Mouse (Mus musculus) embryonic stem cell, embryonic (primary cell): ENCODE results near the gene Ppfibp1.

Experiments
- CTCF ChIA-PET, 4 experiments: fragments of 300-600 bp in 2 of 4; fragments of 350-600 bp in 2 of 4; sonication (Branson Sonifier 250); formaldehyde crosslinking; loops; one replicate each; lab custom pipeline; 2022; ENCODE audit warnings: inconsistent platforms in 2 of 4; lab: Charles Lee
- POLR2A ChIA-PET, 4 experiments: fragments of 300-600 bp in 2 of 4; fragments of 350-600 bp in 2 of 4; sonication (Branson Sonifier 250); formaldehyde crosslinking; loops; one replicate each; lab custom pipeline; 2022; ENCODE audit warnings: antibody characterized with exemption in 4 of 4, inconsistent platforms in 1 of 4; lab: Charles Lee

Ppfibp1 gene

DNA sequence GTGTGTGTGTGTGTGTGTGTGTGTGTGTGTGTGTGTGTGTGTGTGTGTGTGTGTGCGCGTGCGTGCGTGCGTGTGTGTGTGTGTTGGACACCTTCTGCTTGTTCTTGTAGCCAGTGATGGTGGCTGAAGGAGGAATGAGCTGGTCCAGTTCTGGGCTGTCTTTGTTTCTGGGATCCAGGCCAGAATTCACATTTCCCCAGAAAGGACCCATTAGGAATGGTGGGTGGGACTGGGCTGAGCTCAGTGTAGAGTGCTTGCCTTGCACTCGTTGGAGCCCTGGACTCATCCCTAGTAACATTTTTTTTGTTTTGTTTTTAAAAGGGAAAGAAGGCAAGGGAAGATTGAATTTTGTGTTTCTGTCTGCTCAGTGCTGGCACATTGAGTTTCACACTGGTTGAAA lies 47.7 kb downstream of the Ppfibp1 start:
- CTCF ChIA-PET = interaction anchor here in 1 of 4 experiments (0.6 kb wide), 1 partner anchor 72 kb away, joined by 4 read pairs; no protein-coding TSS in a partner anchor
- POLR2A ChIA-PET = interaction anchor here in 2 of 4 experiments (0.6 to 1.0 kb wide), 2 partner anchors 47 to 48 kb away, joined by 3 to 4 read pairs; partner anchors contain the start of gene Ppfibp1 (in 1 of the 2)

DNA sequence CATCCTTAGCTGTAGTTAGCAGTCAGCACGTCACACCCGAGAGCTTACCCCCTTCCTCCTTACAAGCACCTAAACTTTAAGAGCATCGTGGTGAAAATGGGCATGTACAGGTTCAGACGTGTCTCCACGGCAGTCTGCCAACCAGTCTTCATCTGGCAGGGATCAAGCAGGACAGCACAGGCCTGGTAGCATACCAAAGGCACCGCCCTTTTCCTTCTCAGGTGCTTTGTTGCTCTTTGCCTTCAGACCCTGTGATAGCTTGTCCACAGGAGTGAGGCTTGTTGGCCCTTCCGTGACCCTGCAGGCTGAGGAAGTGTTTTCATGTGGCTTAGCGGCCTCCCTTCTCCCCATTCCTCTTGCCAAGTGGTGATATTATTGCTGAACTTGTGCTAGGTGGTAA lies 50.7 kb downstream of the Ppfibp1 start:
- ChIA-PET POLR2A (interaction anchor here in 1 of 4 experiments (0.7 to 1.8 kb wide), 5 partner anchors 8 to 51 kb away, joined by 3 to 6 read pairs (median 5); partner anchors contain the start of gene Ppfibp1), CTCF (no interaction called here)

- POLR2A ChIA-PET = interaction anchor here in 1 of 4 experiments (0.6 to 1.2 kb wide), 2 partner anchors 9 to 143 kb away, joined by 3 read pairs; no protein-coding TSS in a partner anchor
- CTCF ChIA-PET = no interaction called here
Measured at GRCm38 (mm10) chr6:146941505-146942275, 53.4 kb downstream of the Ppfibp1 start.

DNA sequence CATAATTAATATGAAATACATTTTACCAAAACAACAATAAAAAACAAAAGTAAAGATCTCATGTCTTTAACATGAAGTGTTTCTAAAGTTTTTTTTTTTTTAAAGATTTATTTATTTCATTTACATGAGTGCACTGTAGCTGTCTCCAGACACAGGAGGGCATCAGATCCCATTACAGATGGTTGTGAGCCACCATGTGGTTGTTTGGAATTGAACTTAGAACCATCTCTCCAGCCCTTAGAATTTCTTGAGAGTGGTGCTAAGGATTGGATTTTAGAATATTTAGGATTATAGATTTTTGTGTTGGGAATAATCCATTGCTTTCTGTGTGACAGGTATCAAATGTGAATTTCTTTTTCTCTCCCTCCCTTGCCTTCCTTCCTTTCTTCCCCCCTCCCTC lies 55.7 kb downstream of the Ppfibp1 start:
- CTCF ChIA-PET = interaction anchor here in 2 of 4 experiments (0.6 to 0.7 kb wide), 2 partner anchors 15 to 74 kb away, joined by 5 to 20 read pairs; no protein-coding TSS in a partner anchor

DNA sequence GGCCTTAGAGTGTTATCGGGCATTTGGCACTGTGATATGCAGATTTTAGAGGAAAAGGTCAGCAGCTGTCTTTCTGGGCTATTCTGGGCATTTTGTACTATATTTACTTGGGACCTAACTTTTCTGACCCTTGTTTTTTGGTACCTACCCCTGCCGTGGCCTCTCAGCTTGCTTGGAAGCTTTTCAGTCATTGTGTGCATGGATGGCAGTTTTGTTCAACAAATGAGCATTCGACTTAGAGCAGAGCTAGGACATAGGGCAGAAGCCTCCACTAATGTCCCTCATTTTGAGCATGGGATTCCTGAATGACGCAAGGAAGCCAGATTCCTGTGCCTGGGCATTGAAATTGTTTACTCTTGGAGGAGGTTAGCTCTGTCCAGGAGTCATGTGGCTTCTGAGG lies 56.5 kb downstream of the Ppfibp1 start:
- ChIA-PET CTCF (interaction anchor here in 1 of 4 experiments (0.7 kb wide), 1 partner anchor 15 kb away, joined by 20 read pairs; no protein-coding TSS in a partner anchor), POLR2A (interaction anchor here in 2 of 4 experiments (1.1 to 1.3 kb wide), 3 partner anchors 12 to 57 kb away, joined by 3 to 4 read pairs (median 3); partner anchors contain the start of gene Ppfibp1 (in 1 of the 2))

More for the DNA sequence above, 55.7 kb downstream of the Ppfibp1 start:
- POLR2A ChIA-PET = no interaction called here

DNA sequence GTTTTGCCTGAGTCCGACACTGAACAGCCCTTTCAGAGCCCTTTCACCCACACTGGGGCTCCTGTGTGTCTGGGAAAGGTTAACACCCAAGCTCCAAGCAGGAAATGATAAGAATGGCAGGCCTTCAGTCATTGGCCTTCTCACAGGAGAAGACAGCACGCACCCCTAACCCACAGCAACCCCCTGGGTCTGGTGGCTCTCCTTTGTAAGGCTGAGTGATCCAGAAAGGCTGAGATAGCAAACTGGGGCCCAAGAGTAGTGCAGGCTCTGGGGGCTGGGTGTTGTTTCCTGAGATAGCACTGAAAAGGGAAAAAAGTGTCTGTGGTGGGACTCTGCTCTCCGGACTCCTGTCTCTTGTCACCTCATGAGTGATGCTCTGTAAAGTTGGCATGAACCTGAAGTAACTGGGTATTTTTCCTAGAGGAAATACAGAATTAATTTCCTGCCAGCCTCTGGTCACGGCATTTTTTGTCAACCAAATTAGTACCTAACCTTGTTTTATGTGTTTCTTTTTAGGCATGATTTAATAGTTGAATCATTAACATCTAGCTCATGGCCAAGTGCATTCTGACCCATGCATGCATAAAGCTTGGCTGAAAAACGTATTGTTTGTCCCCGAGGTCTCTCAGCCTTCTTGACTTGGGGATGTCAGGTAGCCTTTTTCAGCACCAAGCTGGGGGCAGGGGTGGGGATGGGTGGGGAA lies 58.2 kb downstream of the Ppfibp1 start:
- ChIA-PET CTCF (interaction anchor here in 1 of 4 experiments (0.6 kb wide), 2 partner anchors 490 to 865 kb away, joined by 3 to 5 read pairs; no protein-coding TSS in a partner anchor), POLR2A (interaction anchor here in 2 of 4 experiments (0.7 to 1.1 kb wide), 4 partner anchors 8 to 121 kb away, joined by 3 to 8 read pairs (median 4); no protein-coding TSS in a partner anchor)

GRCm38 (mm10) chr6:146947186-146947585 lies 58.9 kb downstream of the Ppfibp1 start:
- POLR2A ChIA-PET = interaction anchor here in 1 of 4 experiments (0.7 kb wide), 1 partner anchor 8 kb away, joined by 3 read pairs; no protein-coding TSS in a partner anchor

GRCm38 (mm10) chr6:146949682-146950453 lies 61.6 kb downstream of the Ppfibp1 start:
- POLR2A ChIA-PET = no interaction called here
- CTCF ChIA-PET = no interaction called here

More at GRCm38 (mm10) chr6:146947186-146947585, 58.9 kb downstream of the Ppfibp1 start:
- CTCF ChIA-PET = no interaction called here

GRCm38 (mm10) chr6:146950454-146950832 lies 62.2 kb downstream of the Ppfibp1 start:
- ChIA-PET CTCF (no interaction called here), POLR2A (no interaction called here)

GRCm38 (mm10) chr6:146954258-146954657 lies 66.0 kb downstream of the Ppfibp1 start, which contains the start of gene 1700034J05Rik:
TSS of gene 1700034J05Rik (minus strand) at chr6:146954422.
- ChIA-PET POLR2A (no interaction called here), CTCF (no interaction called here)

- CTCF ChIA-PET = interaction anchor here in 1 of 4 experiments (0.6 to 0.9 kb wide), 2 partner anchors 39 to 615 kb away, joined by 3 to 4 read pairs; no protein-coding TSS in a partner anchor
- POLR2A ChIA-PET = no interaction called here
Measured at GRCm38 (mm10) chr6:146955475-146955874, 67.2 kb downstream of the Ppfibp1 start.

GRCm38 (mm10) chr6:146955896-146956295 lies 67.6 kb downstream of the Ppfibp1 start:
- CTCF ChIA-PET = no interaction called here

DNA sequence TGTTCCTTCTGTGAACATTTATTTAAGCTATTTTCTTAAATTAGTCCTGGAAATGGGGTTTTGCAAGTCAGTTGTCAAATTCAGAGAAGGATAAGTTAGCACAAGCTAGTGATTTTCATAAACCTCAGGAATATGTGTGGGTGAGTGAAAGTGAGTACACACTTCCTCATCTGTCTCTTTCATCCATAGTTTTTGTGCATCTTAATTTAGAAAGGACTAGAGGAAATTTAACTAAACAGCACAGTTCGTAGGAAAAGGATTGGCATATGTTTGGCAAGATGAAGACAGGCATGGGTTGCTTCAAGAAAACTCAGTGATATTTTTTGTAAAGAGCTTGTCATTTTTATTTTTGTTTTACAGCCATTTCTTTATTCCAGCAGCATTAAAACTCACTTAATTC lies 68.7 kb downstream of the Ppfibp1 start:
- ChIA-PET CTCF (interaction anchor here in 1 of 4 experiments (1.0 kb wide), 1 partner anchor 9 kb away, joined by 3 read pairs; no protein-coding TSS in a partner anchor), POLR2A (interaction anchor here in 2 of 4 experiments (0.6 to 1.9 kb wide), 5 partner anchors 8 to 43 kb away, joined by 3 to 8 read pairs (median 3); no protein-coding TSS in a partner anchor)

More at GRCm38 (mm10) chr6:146955896-146956295, 67.6 kb downstream of the Ppfibp1 start:
- POLR2A ChIA-PET = no interaction called here

DNA sequence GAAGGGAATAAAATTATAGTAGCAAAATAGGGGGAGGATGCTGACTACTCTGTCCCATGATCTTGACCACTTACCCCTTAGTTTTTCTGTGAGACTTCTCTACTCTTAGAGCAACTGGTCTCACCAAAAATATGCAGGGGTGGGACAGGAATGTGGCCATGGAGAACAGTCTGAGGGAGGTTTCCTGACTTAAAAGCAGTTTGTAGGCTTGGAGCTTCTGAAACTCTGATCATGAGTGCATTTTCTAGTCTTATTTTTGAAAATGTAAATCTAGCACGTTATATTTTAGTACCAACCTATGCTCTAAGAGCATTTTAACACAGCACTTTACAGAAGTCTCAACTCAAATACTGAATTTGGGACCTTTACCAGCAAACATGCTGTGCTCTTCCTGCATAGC lies 70.4 kb downstream of the Ppfibp1 start:
- ChIA-PET POLR2A (interaction anchor here in 2 of 4 experiments (0.5 to 1.9 kb wide), 4 partner anchors 10 to 45 kb away, joined by 3 to 8 read pairs (median 4); no protein-coding TSS in a partner anchor), CTCF (interaction anchor here in 1 of 4 experiments (1.6 kb wide), 1 partner anchor 36 kb away, joined by 3 read pairs; no protein-coding TSS in a partner anchor)

GRCm38 (mm10) chr6:146959908-146960680 lies 71.8 kb downstream of the Ppfibp1 start:
- CTCF ChIA-PET = interaction anchor here in 2 of 4 experiments (0.6 to 1.6 kb wide), 2 partner anchors 16 to 35 kb away, joined by 3 to 20 read pairs; no protein-coding TSS in a partner anchor
- POLR2A ChIA-PET = interaction anchor here in 1 of 4 experiments (0.9 to 1.3 kb wide), 2 partner anchors 15 to 31 kb away, joined by 3 read pairs; no protein-coding TSS in a partner anchor

GRCm38 (mm10) chr6:146960956-146961355 lies 72.7 kb downstream of the Ppfibp1 start:
- POLR2A ChIA-PET = no interaction called here

More at GRCm38 (mm10) chr6:146960956-146961355, 72.7 kb downstream of the Ppfibp1 start:
- CTCF ChIA-PET = no interaction called here
